Mouse (Mus musculus) CH12.LX (cell line): ENCODE measurements around the gene 4930562C15Rik.
A peak's percentile ranks its signal among the peaks of the same experiment; 100 is the strongest.

Experiments used
- CTCF ChIP-seq, 2 experiments: IDR thresholded peaks in 1 of 2; conservative IDR thresholded peaks in 1 of 2; 2 replicates each; pipeline ENCODE4 v1.5.1; 2011 to 2012; ENCODE audit warnings: low read depth in 2 of 2, low read length in 2 of 2, improper control_type of control experiment in 1 of 2, inconsistent platforms in 1 of 2, mild to moderate bottlenecking in 1 of 2, moderate library complexity in 1 of 2
- E2F4 ChIP-seq: IDR thresholded peaks from 2 replicates; pipeline ENCODE4 v1.6.1; 2011; ENCODE audit warnings: low read depth, low read length, improper control_type of control experiment; ENCODE audit not compliant: insufficient replicate concordance
- ELF1 ChIP-seq: IDR thresholded peaks from 2 replicates; pipeline ENCODE4 v1.6.1; 2014; ENCODE audit warnings: low read depth, mild to moderate bottlenecking, inconsistent platforms, low read length, improper control_type of control experiment
- EP300 ChIP-seq: IDR thresholded peaks from 2 replicates; pipeline ENCODE4 v1.6.1; 2011; ENCODE audit warnings: low read length, improper control_type of control experiment
- HCFC1 ChIP-seq: IDR thresholded peaks from 2 replicates; pipeline ENCODE4 v1.6.1; 2012; ENCODE audit warnings: low read depth, mild to moderate bottlenecking, inconsistent platforms, low read length, improper control_type of control experiment
- MYC ChIP-seq: IDR thresholded peaks from 2 replicates; pipeline ENCODE4 v1.6.1; 2011; ENCODE audit warnings: low read depth, mild to moderate bottlenecking, improper control_type of control experiment, low read length
- POLR2A ChIP-seq: IDR thresholded peaks from 2 replicates; pipeline ENCODE4 v1.6.1; 2011; ENCODE audit warnings: low read depth, mild to moderate bottlenecking, improper control_type of control experiment, low read length
- POLR2AphosphoS2 ChIP-seq: IDR thresholded peaks from 2 replicates; pipeline ENCODE4 v1.6.1; 2011; ENCODE audit warnings: low read depth, low read length, improper control_type of control experiment
- SIN3A ChIP-seq: IDR thresholded peaks from 2 replicates; pipeline ENCODE4 v1.6.1; 2012; ENCODE audit warnings: low read length, improper control_type of control experiment, inconsistent platforms
- USF2 ChIP-seq: conservative IDR thresholded peaks from 2 replicates; pipeline ENCODE4 v1.6.1; 2011; ENCODE audit warnings: low read depth, low read length, improper control_type of control experiment
- ZC3H11A ChIP-seq: IDR thresholded peaks from 2 replicates; pipeline ENCODE4 v1.6.1; 2012; ENCODE audit warnings: low read depth, mild to moderate bottlenecking, inconsistent platforms, low read length, improper control_type of control experiment

DNA sequence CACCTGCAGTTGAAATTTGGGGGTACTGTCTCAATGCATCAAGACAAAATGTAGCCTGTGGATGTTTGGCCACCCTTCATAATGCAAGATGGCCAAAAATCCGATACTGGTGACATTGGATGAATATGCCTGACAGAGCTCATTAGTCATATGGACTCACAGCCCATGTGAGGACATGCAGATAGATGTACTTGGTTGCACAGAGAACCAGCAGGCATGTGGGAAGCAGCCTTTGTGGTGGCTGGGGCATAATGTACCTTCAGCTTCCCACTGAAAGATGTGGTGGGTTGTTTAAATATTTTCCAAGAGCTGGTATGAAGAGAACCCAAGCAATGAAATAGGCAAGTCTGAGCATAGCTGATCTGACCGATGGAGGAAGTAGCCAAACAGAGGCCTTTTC lies 1.4 kb upstream of the 4930562C15Rik start:
- no peak for TF ChIP-seq POLR2A
- no peak for TF ChIP-seq CTCF (conservative IDR thresholded peaks at IDR 0.05 in 1 of 2, IDR thresholded peaks at IDR 0.05 in 1 of 2; ENCODE audit: low read depth in 2 of 2, low read length in 2 of 2)
- no peak for TF ChIP-seq USF2
- no peak for TF ChIP-seq ELF1
- TF ChIP-seq POLR2AphosphoS2: no peak
- TF ChIP-seq E2F4: no peak
- TF ChIP-seq EP300: peak; percentile 24; the same call in 1 of the 2 replicates
- no peak for TF ChIP-seq SIN3A
- no peak for TF ChIP-seq HCFC1
- TF ChIP-seq MYC: no peak
- TF ChIP-seq ZC3H11A: no peak
